Mouse (Mus musculus) kidney, postnatal 0 days (tissue): Measurements from ENCODE around the gene Rbm4. TPM values are rescaled to one million over a fixed set of nuclear protein-coding genes. Genes with fewer than 3 reads are reported as not detected.

ENCODE experiments used
- ATAC-seq: fragments of 200-750 bp; cut with Nextera tagmentation; replicated peaks from 2 replicates; pipeline ENCODE4 v1.8.0; 2017; ENCODE audit warnings: low read depth, moderate number of reproducible peaks, moderate TSS enrichment, moderate library complexity; ENCODE audit not compliant: low FRiP score
- DNase-seq: peaks from one replicate; pipeline ENCODE4 v3.0.0-alpha.2; 2016; ENCODE audit warnings: low spot score
- H3K27ac ChIP-seq: fragments of 300-500 bp; sonication (generic); 2 replicates; pipeline ENCODE4 v1.5.1; 2014; ENCODE audit warnings: mild to moderate bottlenecking
- H3K27me3 ChIP-seq: fragments of 300-500 bp; sonication (generic); 2 replicates; pipeline ENCODE4 v1.6.1; 2014; ENCODE audit warnings: low read length, mixed read lengths; ENCODE audit not compliant: insufficient read depth
- H3K36me3 ChIP-seq: fragments of 300-500 bp; sonication (generic); 2 replicates; pipeline ENCODE4 v1.6.1; 2014; ENCODE audit warnings: low read length, mixed read lengths; ENCODE audit not compliant: insufficient read depth
- H3K4me1 ChIP-seq: fragments of 300-500 bp; sonication (generic); replicated peaks from 2 replicates; pipeline ENCODE4 v1.6.1; 2014; ENCODE audit warnings: antibody characterized with exemption, low read length, mixed read lengths; ENCODE audit not compliant: insufficient read depth
- H3K4me2 ChIP-seq: fragments of 300-500 bp; sonication (generic); 2 replicates; pipeline ENCODE4 v1.6.1; 2014; ENCODE audit warnings: mild to moderate bottlenecking, low read length, moderate library complexity, mixed read lengths
- H3K4me3 ChIP-seq: fragments of 300-500 bp; sonication (generic); replicated peaks from 2 replicates; pipeline ENCODE4 v1.5.1; 2014; ENCODE audit warnings: low read depth, low read length
- H3K9ac ChIP-seq: fragments of 300-500 bp; sonication (generic); 2 replicates; pipeline ENCODE4 v1.6.1; 2014; ENCODE audit warnings: low read depth, low read length
- H3K9me3 ChIP-seq: fragments of 300-500 bp; sonication (generic); replicated peaks from 2 replicates; pipeline ENCODE4 v1.6.1; 2016; ENCODE audit warnings: low read length, inconsistent platforms, mixed read lengths
- CTCF ChIP-seq: IDR thresholded peaks from 2 replicates; pipeline ENCODE4 v1.5.1; 2016; ENCODE audit warnings: antibody characterized with exemption, low read depth, mild to moderate bottlenecking, moderate library complexity
- WGBS: fragments of 180-500 bp; shearing (Covaris S2); extraction: QIAGEN DNeasy Blood & Tissue Kit; methylation state at CpG from one replicate; pipeline ENCODE4 v1.1.7; 2014; 5-methylcytosine and 5-hydroxymethylcytosine counted together
- polyA plus RNA-seq: library from polyadenylated mRNA; unstranded; fragments of >200 nt; fragmentation: Nextera tagmentation; extraction: Ambion mirVana; gene quantifications from 2 replicates; pipeline ENCODE4 v1.2.1, GENCODE M21; 2015

The Rbm4 gene
- 39.2 and 40.8 TPM in 2 replicates for polyA plus RNA-seq

DNA sequence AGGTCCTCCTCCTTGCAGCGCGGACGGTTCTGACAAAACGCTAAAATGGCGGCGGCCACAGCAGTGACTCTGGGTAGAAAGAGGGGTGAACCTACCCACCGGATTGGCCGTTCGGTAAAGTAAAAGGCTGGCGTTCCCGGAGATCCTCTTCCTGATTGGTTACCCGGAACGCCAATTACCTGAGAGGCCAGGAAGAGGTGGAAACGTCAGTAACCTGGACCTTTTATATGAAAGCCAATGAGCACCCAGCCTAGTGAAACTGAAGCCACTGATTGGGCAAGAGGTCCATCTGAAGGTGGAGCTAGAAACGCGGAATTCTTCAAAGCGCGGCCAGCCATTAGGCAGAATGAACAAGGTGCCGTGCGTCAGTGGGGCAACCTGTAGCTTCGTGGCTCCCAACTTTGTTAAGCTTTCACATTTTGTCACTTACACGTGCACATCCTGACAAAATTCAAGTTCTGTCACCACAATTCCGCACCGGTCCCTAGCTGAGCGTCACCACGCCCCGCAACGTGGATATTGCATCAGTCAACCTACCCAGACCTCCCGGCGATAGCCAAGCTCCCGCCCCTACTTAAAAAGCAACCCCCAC is at the start of gene Rbm4:
Gene Rbm4, minus strand, starts transcription at position 71 of the 592 bp plus-strand sequence.
- TF ChIP-seq CTCF, result no peak
- H3K4me1 ChIP-seq, result peaks cover 15% of the 10 kb centered on the region; the same call in 1 of the 2 replicates
- peaks cover 10% of the 10 kb centered on the region; the same call in 1 of the 2 replicates for H3K36me3 ChIP-seq
- no peaks in the 10 kb centered on the region for H3K27me3 ChIP-seq
- ATAC-seq, result peak; percentile 98
- peak; percentile 99 for DNase-seq
- peak within 1 kb of the TSS; percentile 88 for H3K27ac ChIP-seq
- H3K4me2 ChIP-seq, result peak within 1 kb of the TSS; percentile 85
- WGBS, result under 1% methylated on average over 31 of the region's 31 CpGs
- peak within 1 kb of the TSS; percentile 69 for H3K9ac ChIP-seq
- no peaks in the 10 kb centered on the region for H3K9me3 ChIP-seq
- peak within 1 kb of the TSS; percentile 69 for H3K4me3 ChIP-seq

DNA sequence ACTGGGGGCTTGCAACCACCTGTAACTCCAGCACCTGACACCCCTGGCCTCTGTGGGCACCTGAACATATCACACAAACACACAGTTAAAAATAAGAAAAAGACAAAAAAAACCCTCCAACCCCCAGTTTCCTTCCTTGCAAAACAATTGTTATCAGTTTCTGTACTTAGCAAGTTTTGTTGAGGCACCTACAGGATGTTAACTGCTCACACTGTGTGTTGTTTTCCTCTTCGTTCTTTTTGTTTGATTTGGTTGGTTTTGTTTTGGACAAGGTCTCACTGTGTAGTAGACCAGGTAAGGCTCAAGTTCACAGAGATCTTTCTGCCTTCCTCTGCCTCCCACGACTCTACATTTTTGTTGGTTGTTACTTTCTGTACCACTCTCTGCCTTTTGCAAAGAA is 48.9 kb upstream of the Rbm4 start:
- H3K27ac ChIP-seq, result no peak overlapping the region
- no peaks in the 10 kb centered on the region for H3K36me3 ChIP-seq
- H3K9me3 ChIP-seq, result no peaks in the 10 kb centered on the region
- 0 out of 2 replicates have a peak, but pooled peaks cover 7% of the 10 kb centered on the region for H3K4me1 ChIP-seq
- no peaks in the 10 kb centered on the region; the same call in 1 of the 2 replicates for H3K27me3 ChIP-seq
- WGBS, result 66% methylated on average over 2 of the region's 2 CpGs
- no peak overlapping the region for H3K4me2 ChIP-seq
- no peak overlapping the region for H3K4me3 ChIP-seq
- ATAC-seq, result no peak
- TF ChIP-seq CTCF, result no peak
- no peak for DNase-seq
- H3K9ac ChIP-seq, result no peak overlapping the region

DNA sequence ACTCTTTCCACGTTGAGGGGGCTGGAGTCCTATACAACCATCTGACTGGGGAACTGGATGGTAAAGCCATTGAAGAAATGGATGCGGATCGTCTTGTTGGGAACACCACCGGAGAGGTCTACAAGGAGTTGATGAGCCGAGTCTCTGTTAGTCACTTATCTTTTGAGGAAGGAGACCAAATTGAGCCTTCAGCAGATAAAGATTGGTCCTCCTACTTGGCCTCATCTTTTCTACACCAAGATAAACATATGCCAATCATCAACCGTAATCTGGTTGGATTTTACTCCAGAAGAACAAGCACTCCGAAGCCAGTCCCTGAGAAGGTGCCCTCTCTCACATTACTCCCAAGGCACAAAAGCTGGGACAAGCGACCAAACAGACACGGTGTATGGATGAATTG is 47.1 kb upstream of the Rbm4 start:
- Histone ChIP-seq H3K27ac (no peak overlapping the region), H3K4me1 (0 out of 2 replicates have a peak, but pooled peaks cover 7% of the 10 kb centered on the region), H3K27me3 (no peaks in the 10 kb centered on the region; the same call in 1 of the 2 replicates), H3K4me2 (no peak overlapping the region), H3K9ac (no peak overlapping the region), H3K36me3 (no peaks in the 10 kb centered on the region), H3K4me3 (no peak overlapping the region), H3K9me3 (no peaks in the 10 kb centered on the region)
- ATAC-seq, result no peak
- 84% methylated on average over 9 of the region's 9 CpGs for WGBS
- no peak for DNase-seq
- no peak for TF ChIP-seq CTCF

DNA sequence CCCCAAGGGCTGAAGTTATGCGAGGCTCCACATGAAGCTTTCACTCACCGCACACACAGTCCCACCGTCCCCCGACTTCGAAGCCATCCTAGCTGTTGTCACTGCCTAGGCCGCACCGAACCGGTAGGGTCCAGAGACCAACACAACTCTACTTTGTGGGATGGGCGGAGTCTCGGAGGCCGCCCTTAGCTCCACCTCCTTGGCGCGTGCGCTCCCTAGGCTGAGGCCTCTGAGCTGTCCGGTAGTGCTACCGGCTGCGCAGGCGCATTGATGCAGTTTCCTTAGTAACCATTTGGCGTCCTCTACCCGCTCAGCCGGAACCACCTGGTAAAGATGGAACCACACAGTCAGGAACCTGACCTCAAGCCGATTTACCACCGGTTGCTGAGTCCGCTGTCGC is 45.4 kb upstream of the Rbm4 start, which contains the start of the genes Ccs and Ccdc87:
Gene Ccs, minus strand, starts transcription at position 184 of the 400 bp plus-strand sequence.
Gene Ccdc87, plus strand, starts transcription at position 218 of the 400 bp plus-strand sequence.
- 0 out of 2 replicates have a peak, but pooled peaks cover 7% of the 10 kb centered on the region for H3K4me1 ChIP-seq
- H3K9me3 ChIP-seq, result no peaks in the 10 kb centered on the region
- H3K27ac ChIP-seq, result peak within 1 kb of the TSS; percentile 60
- peak within 1 kb of the TSS; percentile 72 for H3K9ac ChIP-seq
- no peaks in the 10 kb centered on the region; the same call in 1 of the 2 replicates for H3K27me3 ChIP-seq
- under 1% methylated on average over 25 of the region's 25 CpGs for WGBS
- H3K4me2 ChIP-seq, result peak within 1 kb of the TSS; percentile 94
- peak; percentile 98 for ATAC-seq
- 0 out of 2 replicates have a peak, but pooled peaks cover under 1% of the 10 kb centered on the region for H3K36me3 ChIP-seq
- DNase-seq, result peak; percentile 98
- H3K4me3 ChIP-seq, result peak within 1 kb of the TSS; percentile 55
- peak; percentile 28; the same call in 1 of the 2 replicates for TF ChIP-seq CTCF

DNA sequence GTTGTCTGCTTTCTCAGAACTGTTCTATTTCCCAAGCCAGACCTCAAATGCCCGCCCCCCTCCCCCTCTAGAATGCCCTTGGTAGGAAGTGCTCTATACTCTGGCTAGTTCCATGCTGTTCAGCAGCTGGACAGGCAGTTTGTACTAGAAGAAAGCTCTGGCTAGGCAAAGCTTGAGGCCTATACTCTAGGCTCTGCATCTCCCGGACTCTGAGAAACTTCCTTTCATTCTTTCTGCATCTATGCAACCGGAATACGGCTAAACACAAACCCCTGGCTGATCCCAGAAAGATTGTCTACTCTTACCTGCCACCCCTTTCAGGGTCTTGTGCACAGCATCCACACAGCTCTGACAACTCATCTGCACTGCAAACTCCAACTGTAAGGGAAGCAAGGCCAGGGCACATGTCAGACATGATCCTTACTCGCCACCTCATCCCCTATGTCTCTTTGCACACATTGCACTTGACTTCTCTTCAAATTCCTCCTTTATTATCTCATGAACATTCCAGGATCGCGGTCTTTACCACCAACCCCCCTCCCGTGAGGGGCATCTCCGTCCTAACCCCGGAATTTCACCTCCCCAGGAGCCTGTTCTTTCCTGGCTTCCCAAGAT is 44.9 kb upstream of the Rbm4 start:
- TF ChIP-seq CTCF, result no peak
- DNase-seq (peak; percentile 22), ATAC-seq (peak; percentile 18; the same call in 1 of the 2 replicates)
- 24% methylated on average over 10 of the region's 10 CpGs for WGBS
- Histone ChIP-seq H3K4me2 (peak overlapping the region; percentile 94), H3K27ac (peak overlapping the region; percentile 60), H3K9me3 (no peaks in the 10 kb centered on the region), H3K9ac (peak overlapping the region; percentile 72), H3K4me3 (peak overlapping the region; percentile 55), H3K36me3 (0 out of 2 replicates have a peak, but pooled peaks cover 2% of the 10 kb centered on the region), H3K4me1 (0 out of 2 replicates have a peak, but pooled peaks cover 7% of the 10 kb centered on the region), H3K27me3 (no peaks in the 10 kb centered on the region; the same call in 1 of the 2 replicates)

DNA sequence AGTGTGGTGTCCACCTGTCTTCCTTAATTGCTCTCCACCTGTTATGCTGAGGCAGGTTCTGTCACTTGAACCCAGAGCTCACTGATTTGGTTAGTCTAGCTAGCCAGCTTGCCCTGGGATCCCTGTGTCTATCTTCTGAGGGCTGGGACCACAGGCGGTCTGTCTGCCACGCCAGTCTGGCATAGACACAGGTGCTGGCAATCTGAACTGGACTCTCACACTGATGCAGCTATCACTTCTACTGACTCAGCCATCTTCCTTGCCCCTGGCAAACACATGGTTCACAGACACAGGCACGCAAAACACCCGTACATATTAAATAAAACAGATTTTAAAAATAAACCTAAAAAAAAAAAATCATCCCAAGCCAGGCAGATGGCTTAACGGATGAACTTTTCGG is 43.3 kb upstream of the Rbm4 start:
- no peaks in the 10 kb centered on the region for H3K9me3 ChIP-seq
- 0 out of 2 replicates have a peak, but pooled peaks cover 7% of the 10 kb centered on the region for H3K4me1 ChIP-seq
- WGBS, result 94% methylated on average over 6 of the region's 6 CpGs
- no peak overlapping the region for H3K4me3 ChIP-seq
- H3K9ac ChIP-seq, result no peak overlapping the region
- H3K36me3 ChIP-seq, result 0 out of 2 replicates have a peak, but pooled peaks cover 2% of the 10 kb centered on the region
- no peak overlapping the region for H3K27ac ChIP-seq
- no peak for TF ChIP-seq CTCF
- no peaks in the 10 kb centered on the region; the same call in 1 of the 2 replicates for H3K27me3 ChIP-seq
- no peak overlapping the region for H3K4me2 ChIP-seq
- no peak for DNase-seq
- ATAC-seq, result no peak
